Mouse (Mus musculus) CH12.LX (cell line): ENCODE results near the gene Pmepa1. TPM values are rescaled to one million over a fixed set of nuclear protein-coding genes. Genes with fewer than 3 reads are reported as not detected.

Source experiments
- DNase-seq: peaks from one replicate; pipeline ENCODE4 v3.0.0-alpha.2; 2013; ENCODE audit errors: extremely low read depth
- H3K27ac ChIP-seq: 2 replicates; pipeline ENCODE4 v1.5.1; 2012; ENCODE audit warnings: low read depth, mild to moderate bottlenecking, control low read depth, moderate library complexity; ENCODE audit not compliant: insufficient read depth
- H3K27me3 ChIP-seq: replicated peaks from 2 replicates; pipeline ENCODE3; 2012; ENCODE audit warnings: inconsistent platforms
- H3K36me3 ChIP-seq, 2 experiments: replicated peaks in 1 of 2; 2 replicates each; pipeline versions ENCODE3 to v1.6.1; 2012; ENCODE audit warnings: inconsistent platforms in 1 of 2, low read length in 1 of 2, mild to moderate bottlenecking in 1 of 2, mixed read lengths in 1 of 2, moderate library complexity in 1 of 2; ENCODE audit not compliant: control insufficient read depth in 1 of 2, insufficient read depth in 1 of 2
- H3K4me1 ChIP-seq, 2 experiments: 2 replicates each; pipeline ENCODE4 v1.6.1; 2012; ENCODE audit warnings: inconsistent platforms in 1 of 2, moderate library complexity in 1 of 2; ENCODE audit not compliant: insufficient read depth in 2 of 2, control insufficient read depth in 1 of 2
- H3K4me2 ChIP-seq: 2 replicates; pipeline ENCODE4 v1.6.1; 2012; ENCODE audit warnings: low read depth, mild to moderate bottlenecking, control low read depth; ENCODE audit not compliant: poor library complexity, insufficient read depth, severe bottlenecking
- H3K4me3 ChIP-seq, 3 experiments: fragments of 150-350 bp in 1 of 3; sonication (generic) in 1 of 3; replicated peaks in 1 of 3; 2 replicates each; pipeline versions ENCODE3 to v1.5.1; 2011 to 2012; ENCODE audit warnings: low read depth in 2 of 3, low read length in 2 of 3, mild to moderate bottlenecking in 2 of 3, moderate library complexity in 2 of 3, control low read depth in 1 of 3, improper control_type of control experiment in 1 of 3, inconsistent platforms in 1 of 3, mixed read lengths in 1 of 3; ENCODE audit not compliant: poor library complexity in 1 of 3
- H3K79me2 ChIP-seq: replicated peaks from 2 replicates; pipeline ENCODE4 v1.6.1; 2012; ENCODE audit warnings: mild to moderate bottlenecking, moderate library complexity; ENCODE audit not compliant: control insufficient read depth, poor library complexity, insufficient read depth, severe bottlenecking; ENCODE audit errors: extremely low read depth
- H3K9ac ChIP-seq: 2 replicates; pipeline ENCODE4 v1.6.1; 2012; ENCODE audit warnings: low read depth, mild to moderate bottlenecking, control low read depth, moderate library complexity; ENCODE audit not compliant: insufficient read depth
- H3K9me3 ChIP-seq: replicated peaks from 2 replicates; pipeline ENCODE3; 2012; ENCODE audit warnings: low read length, inconsistent platforms, mixed read lengths
- CHD1 ChIP-seq: IDR thresholded peaks from 2 replicates; pipeline ENCODE4 v1.6.1; 2012; ENCODE audit warnings: low read depth, low read length, improper control_type of control experiment, inconsistent platforms
- CHD2 ChIP-seq: IDR thresholded peaks from 2 replicates; pipeline ENCODE4 v1.6.1; 2011; ENCODE audit warnings: low read length, improper control_type of control experiment
- CTCF ChIP-seq, 2 experiments: IDR thresholded peaks in 1 of 2; conservative IDR thresholded peaks in 1 of 2; 2 replicates each; pipeline ENCODE4 v1.5.1; 2011 to 2012; ENCODE audit warnings: low read depth in 2 of 2, low read length in 2 of 2, improper control_type of control experiment in 1 of 2, inconsistent platforms in 1 of 2, mild to moderate bottlenecking in 1 of 2, moderate library complexity in 1 of 2
- EP300 ChIP-seq: IDR thresholded peaks from 2 replicates; pipeline ENCODE4 v1.6.1; 2011; ENCODE audit warnings: low read length, improper control_type of control experiment
- GABPA ChIP-seq: IDR thresholded peaks from 2 replicates; pipeline ENCODE4 v1.6.1; 2012; ENCODE audit warnings: low read depth, low read length, improper control_type of control experiment, inconsistent platforms; ENCODE audit not compliant: insufficient replicate concordance
- IRF4 ChIP-seq: IDR thresholded peaks from 2 replicates; pipeline ENCODE4 v1.6.1; 2014; ENCODE audit warnings: low read depth, mild to moderate bottlenecking, inconsistent platforms, low read length, improper control_type of control experiment
- KAT2A ChIP-seq: IDR thresholded peaks from 2 replicates; pipeline ENCODE4 v1.6.1; 2012; ENCODE audit warnings: low read length, improper control_type of control experiment, inconsistent platforms; ENCODE audit not compliant: insufficient replicate concordance
- NELFE ChIP-seq: IDR thresholded peaks from 2 replicates; pipeline ENCODE4 v1.6.1; 2011; ENCODE audit warnings: low read depth, low read length, improper control_type of control experiment
- PAX5 ChIP-seq: IDR thresholded peaks from 2 replicates; pipeline ENCODE4 v1.6.1; 2012; ENCODE audit warnings: low read length, inconsistent platforms, mixed read lengths
- RCOR1 ChIP-seq: conservative IDR thresholded peaks from 2 replicates; pipeline ENCODE4 v1.6.1; 2012; ENCODE audit warnings: low read depth, mild to moderate bottlenecking, inconsistent platforms, low read length, improper control_type of control experiment
- SIN3A ChIP-seq: IDR thresholded peaks from 2 replicates; pipeline ENCODE4 v1.6.1; 2012; ENCODE audit warnings: low read length, improper control_type of control experiment, inconsistent platforms
- TBP ChIP-seq: conservative IDR thresholded peaks from 2 replicates; pipeline ENCODE4 v1.6.1; 2011; ENCODE audit warnings: low read depth, low read length, improper control_type of control experiment
- TCF12 ChIP-seq: IDR thresholded peaks from 2 replicates; pipeline ENCODE4 v1.6.1; 2014; ENCODE audit warnings: low read depth, mild to moderate bottlenecking, inconsistent platforms, low read length, improper control_type of control experiment
- ZC3H11A ChIP-seq: IDR thresholded peaks from 2 replicates; pipeline ENCODE4 v1.6.1; 2012; ENCODE audit warnings: low read depth, mild to moderate bottlenecking, inconsistent platforms, low read length, improper control_type of control experiment
- ZNF384 ChIP-seq: IDR thresholded peaks from 2 replicates; pipeline ENCODE4 v1.6.1; 2012; ENCODE audit warnings: low read depth, low read length, improper control_type of control experiment, inconsistent platforms
- dilution Hi-C: fragments of 300-500 bp; cut with MboI; formaldehyde crosslinking; loops from 2 replicates; pipeline ENCODE4 v1.14.3; 2020; ENCODE audit warnings: low sequenced_read_pairs; ENCODE audit not compliant: extremely low pct_unique_long_range_greater_than_20kb, extremely low pct_ligation_motif_present
- in situ Hi-C: fragments of 300-500 bp; cut with MboI; formaldehyde crosslinking; loops from 3 replicates; pipeline ENCODE4 v1.14.3; 2019; ENCODE audit warnings: low sequenced_read_pairs, low pct_ligation_motif_present, low pct_unique_long_range_greater_than_20kb, mixed read lengths
- polyA plus RNA-seq: library from polyadenylated mRNA; unstranded; fragments of >175 nt; gene quantifications from 2 replicates; pipeline ENCODE4 v1.2.1, GENCODE M21; 2012; ENCODE audit warnings: low read depth; ENCODE audit not compliant: insufficient read length
- total RNA-seq, 2 experiments: library from RNA; depleted of rRNA; stranded (reverse); fragments of 300-350 nt in 1 of 2; fragments of >200 nt in 1 of 2; gene quantifications; 2 replicates each; pipeline ENCODE4 v1.2.3; 2012 to 2014

The Pmepa1 gene
- total and polyA plus RNA-seq, 3 experiments: 1.6 to 11.8 (median 9.9) TPM

- H3K27ac ChIP-seq: no peak overlapping the region
- no peak for TF ChIP-seq NELFE
- no peak for TF ChIP-seq RCOR1
- TF ChIP-seq GABPA: no peak
- TF ChIP-seq TBP: no peak
- no peak for TF ChIP-seq SIN3A
- TF ChIP-seq CHD2: no peak
- no peak for TF ChIP-seq ZNF384
- TF ChIP-seq CTCF (conservative IDR thresholded peaks at IDR 0.05 in 1 of 2, IDR thresholded peaks at IDR 0.05 in 1 of 2; ENCODE audit: low read depth in 2 of 2, low read length in 2 of 2): no peak
- TF ChIP-seq, all 38 proteins: peak for 0
- in situ Hi-C loops: loop anchor here (10.0 kb wide), 1 partner anchor 182 kb away; no protein-coding TSS in a partner anchor
- Histone ChIP-seq H3K4me1 (peaks cover 30 to 78% of the 10 kb centered on the region in 2 experiments), H3K79me2 (peaks cover 64% of the 10 kb centered on the region), H3K4me2 (peak overlapping the region; percentile 69), H3K27me3 (peaks cover 2% of the 10 kb centered on the region), H3K36me3 (peaks cover 0 to 19% of the 10 kb centered on the region in 2 experiments), H3K9ac (peak overlapping the region; percentile 49; the same call in 1 of the 2 replicates), H3K9me3 (no peaks in the 10 kb centered on the region), H3K4me3 (no peak overlapping the region)
- no peak for DNase-seq
- dilution Hi-C loops: no loop called here
Measured at GRCm38 (mm10) chr2:173272354-173272900, 3.9 kb downstream of the Pmepa1 start.

GRCm38 (mm10) chr2:173271541-173271940, 4.8 kb downstream of the Pmepa1 start:
- no peak for DNase-seq
- no peaks in the 10 kb centered on the region for H3K9me3 ChIP-seq
- H3K4me2 ChIP-seq: peak overlapping the region; percentile 69
- H3K4me1 ChIP-seq: peaks cover 36 to 79% of the 10 kb centered on the region in 2 experiments
- peaks cover 72% of the 10 kb centered on the region for H3K79me2 ChIP-seq
- dilution Hi-C loops: no loop called here
- in situ Hi-C loops: loop anchor here (10.0 kb wide), 1 partner anchor 183 kb away; no protein-coding TSS in a partner anchor
- H3K27me3 ChIP-seq: no peaks in the 10 kb centered on the region
- no peak overlapping the region for H3K27ac ChIP-seq
- H3K9ac ChIP-seq: no peak overlapping the region
- TF ChIP-seq KAT2A (no peak), TBP (no peak), IRF4 (no peak), ZC3H11A (no peak), EP300 (no peak), CHD2 (no peak), CHD1 (no peak), TCF12 (no peak), PAX5 (no peak)
- H3K4me3 ChIP-seq: no peak overlapping the region
- H3K36me3 ChIP-seq: peaks cover 0 to 19% of the 10 kb centered on the region in 2 experiments
